Mouse (Mus musculus) stomach, embryonic 14.5 days (tissue): ENCODE data around the gene Clic5. TPM values are rescaled to one million over a fixed set of nuclear protein-coding genes. Genes with fewer than 3 reads are reported as not detected.

Experiments used
- polyA plus RNA-seq: library from polyadenylated mRNA; unstranded; fragments of >200 nt; fragmentation: Nextera tagmentation; extraction: Ambion mirVana; gene quantifications from 2 replicates; pipeline ENCODE4 v1.2.1, GENCODE M21; 2014

Gene Clic5
- polyA plus RNA-seq, 1 experiment from 2014 or later = 0.59 TPM

Other genes starting within 250 kb of the Clic5 start
- gene Enpp5, start 109.8 kb upstream of the Clic5 start, polyA plus RNA-seq = 19.1 and 19.9 TPM in 2 replicates
- gene Enpp4, start 82.8 kb upstream of the Clic5 start, polyA plus RNA-seq = 4.9 and 6.4 TPM in 2 replicates